Mouse (Mus musculus) heart, postnatal 0 days (tissue): ENCODE results near the gene Ccdc61.
A peak's percentile ranks its signal among the peaks of the same experiment; 100 is the strongest.

ENCODE experiments used
- CTCF ChIP-seq: IDR thresholded peaks from 2 replicates; pipeline ENCODE4 v1.5.1; 2016; ENCODE audit warnings: antibody characterized with exemption, control low read depth, low read depth
- EP300 ChIP-seq: IDR thresholded peaks from 2 replicates; pipeline ENCODE4 v1.6.1; 2016; ENCODE audit warnings: antibody characterized with exemption, low read depth

- TF ChIP-seq CTCF (peak; percentile 62), EP300 (no peak)
Observed at GRCm38 (mm10) chr7:18896536-18896935, 13.7 kb downstream of the Ccdc61 start.
